Mouse (Mus musculus) Muller cell, postnatal 12 days (primary cell): ENCODE data around the gene 4931406C07Rik.

Source experiments
- DNase-seq: peaks from one replicate; pipeline ENCODE4 v3.0.0-alpha.2; 2015; ENCODE audit errors: inconsistent ontology term

4931406C07Rik gene

DNA sequence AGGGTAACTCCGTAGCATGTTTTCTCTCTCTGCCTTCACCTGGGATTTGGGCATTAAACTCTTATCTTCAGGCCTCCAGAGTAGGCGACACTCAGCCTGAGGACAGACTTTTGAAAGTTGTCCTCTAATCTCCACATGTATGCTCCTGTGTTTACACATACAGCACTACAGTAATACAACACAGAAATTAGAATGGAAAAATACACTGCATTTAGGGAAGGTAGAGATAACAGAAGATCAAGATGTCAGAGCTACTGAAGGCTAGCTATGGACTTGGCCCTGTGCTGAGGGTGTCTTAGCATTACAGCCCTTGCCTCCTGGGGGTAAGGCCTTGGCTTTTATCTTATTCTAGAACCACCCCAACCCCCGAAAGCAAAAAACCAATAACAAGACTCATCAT is 17.8 kb downstream of the 4931406C07Rik start:
- no peak for DNase-seq

DNA sequence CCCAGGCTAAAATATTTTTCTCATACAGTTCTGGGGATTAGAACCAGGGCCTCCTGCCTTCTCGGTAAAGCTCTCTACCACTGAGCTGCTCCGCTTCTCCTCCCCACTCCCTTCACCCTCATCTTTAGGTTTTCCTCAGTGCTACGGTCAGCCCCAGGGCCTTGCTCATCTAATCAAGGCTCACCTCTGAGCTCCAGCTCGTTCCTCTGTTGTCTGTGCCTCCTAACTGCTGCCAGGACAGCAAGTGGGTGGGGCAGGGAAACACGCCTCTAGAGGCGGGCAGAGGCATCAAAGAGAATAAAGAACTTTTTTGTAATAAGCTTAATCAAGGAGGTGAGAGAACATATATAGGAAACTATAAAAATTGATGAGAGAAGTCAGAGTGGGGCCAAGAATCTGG is 18.4 kb downstream of the 4931406C07Rik start:
- DNase-seq: no peak

DNA sequence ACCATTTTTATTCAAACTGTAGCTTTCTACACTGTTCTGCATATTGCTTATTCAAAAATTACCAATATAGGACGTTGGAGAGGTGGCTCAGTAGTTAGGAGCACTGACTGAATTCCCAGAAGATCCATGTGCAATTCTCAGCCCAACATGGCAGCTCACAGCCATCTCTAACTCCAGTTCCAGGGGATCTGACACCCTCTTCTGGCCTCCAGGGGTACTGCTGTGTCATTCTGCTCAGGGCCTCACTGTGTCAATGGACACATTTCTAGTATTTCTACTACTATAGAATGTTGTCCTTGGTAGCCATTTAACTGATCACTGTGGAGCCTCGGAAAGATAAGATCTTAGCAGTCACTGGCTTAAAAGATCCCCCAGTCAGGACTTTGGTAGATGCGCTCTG is 20.8 kb downstream of the 4931406C07Rik start:
- no peak for DNase-seq

DNA sequence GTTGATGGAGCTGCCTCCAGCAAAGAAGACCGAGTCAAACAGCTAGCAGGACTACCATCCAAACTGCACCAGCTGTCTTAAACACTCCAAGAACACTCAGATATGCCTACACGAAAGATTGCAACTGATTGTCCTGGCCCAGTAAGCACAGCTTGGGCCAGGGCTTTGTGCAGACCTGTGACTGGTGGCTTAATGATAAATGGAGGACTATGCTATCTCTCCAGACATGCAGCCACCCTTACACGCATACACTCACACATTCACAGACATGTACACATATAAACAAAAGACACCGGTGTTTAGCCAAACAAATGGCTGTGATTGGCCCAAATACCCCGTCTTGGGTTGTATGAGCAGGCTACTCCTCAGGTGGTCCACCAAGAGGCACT is 25.8 kb downstream of the 4931406C07Rik start:
- DNase-seq: no peak

DNA sequence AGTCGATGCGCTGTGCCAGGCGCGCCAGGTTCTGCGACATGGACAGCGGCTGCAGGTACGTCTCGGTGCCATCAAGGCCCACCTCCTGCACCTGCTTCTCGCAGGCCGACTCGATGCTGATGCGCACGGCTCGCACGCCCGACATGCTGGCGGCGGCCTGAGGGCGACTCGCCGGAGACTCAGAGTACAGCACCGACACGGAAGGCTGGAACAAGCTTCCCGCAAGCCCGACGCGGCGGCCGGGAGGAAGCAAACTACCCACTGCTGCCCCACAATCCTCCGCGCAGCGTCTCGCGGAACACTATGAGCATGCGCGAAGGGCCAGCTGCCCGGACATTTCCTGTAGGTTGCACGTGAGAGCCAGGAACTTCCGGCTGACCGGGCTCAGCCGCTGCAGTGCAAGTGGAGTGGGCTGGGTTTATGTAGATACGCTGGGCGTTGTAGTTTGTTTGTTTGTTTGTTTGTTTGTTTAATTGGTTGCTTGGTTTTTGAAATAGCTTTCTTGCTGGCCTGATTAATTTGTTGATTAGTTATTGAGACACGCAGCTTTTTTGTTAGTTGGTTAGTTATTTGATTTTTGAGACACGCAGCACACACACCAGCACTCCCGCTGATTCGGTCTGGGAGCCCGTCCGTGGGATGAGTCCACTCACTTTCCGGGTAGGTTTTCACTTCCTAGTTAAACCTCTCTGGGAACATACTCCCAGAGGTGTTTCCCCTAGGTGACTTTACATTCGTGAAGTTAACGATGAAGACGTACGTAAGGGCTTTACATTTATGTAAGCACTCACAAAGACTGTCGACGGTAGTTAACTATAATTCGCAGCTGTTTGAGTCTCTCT is 26.4 kb downstream of the 4931406C07Rik start, which contains the start of gene Med17:
Gene Med17 (minus strand): TSS at position 283 of the 842 bp plus-strand sequence.
- peak; percentile 93 for DNase-seq

DNA sequence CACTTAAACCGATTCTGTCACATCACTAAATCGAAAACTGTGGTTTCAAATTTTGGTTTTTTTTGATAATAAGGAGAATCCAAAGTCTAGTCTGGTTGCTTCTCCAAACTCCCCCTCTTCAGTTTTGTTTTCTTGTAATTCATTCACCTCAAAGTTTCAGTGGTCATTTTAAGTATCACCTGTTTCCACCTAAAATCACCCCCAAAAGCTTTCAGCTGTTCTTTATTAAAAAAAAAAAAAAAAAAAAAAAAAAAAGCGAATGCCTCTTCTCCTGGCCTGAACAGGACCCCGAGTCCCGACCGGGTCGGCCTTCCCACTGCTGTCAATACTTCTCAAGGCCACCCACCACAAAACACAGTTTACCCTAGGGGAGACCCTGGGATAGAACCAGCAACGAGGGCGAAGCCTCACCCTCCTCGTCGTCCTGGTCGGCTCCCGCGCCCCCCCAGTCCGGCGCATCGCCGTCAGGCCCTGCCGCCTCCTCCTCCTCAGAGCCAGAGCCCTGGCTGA is 27.1 kb downstream of the 4931406C07Rik start:
- DNase-seq: no peak

DNA sequence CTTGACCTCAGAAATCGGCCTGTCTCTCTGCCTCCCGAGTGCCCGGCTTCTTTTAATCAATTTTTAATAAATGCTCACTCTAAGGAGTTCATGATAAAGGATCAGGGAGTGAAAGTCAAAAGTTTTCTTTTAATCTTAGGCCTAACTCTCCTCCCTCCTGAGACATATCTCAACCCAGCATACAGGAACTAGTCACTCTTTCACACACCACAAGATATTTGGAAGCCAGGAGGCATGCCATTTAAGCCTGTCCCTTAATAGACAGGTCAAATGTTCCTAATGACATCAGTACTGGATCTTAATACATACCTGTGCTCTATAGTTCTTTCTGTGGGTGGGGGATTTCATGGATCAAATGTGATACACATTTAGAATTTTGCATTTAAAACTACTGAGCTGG is 27.9 kb downstream of the 4931406C07Rik start:
- no peak for DNase-seq

DNA sequence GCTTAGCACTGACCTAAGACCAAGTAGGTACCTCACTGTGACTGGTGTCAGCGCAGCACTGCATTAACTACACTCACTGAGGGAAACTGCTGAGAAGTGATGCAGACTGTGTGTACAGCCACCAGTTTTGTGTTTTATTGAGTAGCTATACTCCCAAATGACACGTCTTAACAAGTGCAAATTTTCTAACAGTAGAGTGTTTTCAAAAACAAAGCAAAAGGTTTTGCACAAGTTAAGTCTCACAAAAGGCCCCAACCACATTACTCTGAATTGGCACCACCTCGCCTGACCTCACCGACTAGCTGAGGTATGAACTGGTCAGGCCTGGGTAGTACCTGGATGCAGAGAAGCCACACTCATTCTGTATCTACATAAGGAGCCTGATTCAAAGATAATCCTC is 29.4 kb downstream of the 4931406C07Rik start:
- DNase-seq: no peak

DNA sequence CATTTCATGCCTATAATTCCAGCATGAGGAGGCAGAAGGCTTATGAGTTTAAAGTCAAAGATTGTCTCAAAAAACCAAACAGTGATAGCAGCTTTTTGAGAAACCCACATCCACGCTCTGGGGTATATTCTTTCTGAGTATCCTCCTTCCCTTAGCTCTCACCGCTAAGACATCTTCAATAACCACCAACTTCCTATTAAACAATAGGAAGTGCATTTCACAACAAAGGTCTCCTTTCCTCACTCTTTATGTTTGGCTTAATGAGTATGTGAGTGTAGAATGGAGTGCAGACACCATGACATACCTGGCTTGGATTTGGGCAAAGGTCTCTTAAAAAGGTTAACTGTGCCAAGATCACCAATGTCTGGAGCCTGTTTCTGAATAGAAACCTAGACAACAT is 32.3 kb downstream of the 4931406C07Rik start:
- no peak for DNase-seq

DNA sequence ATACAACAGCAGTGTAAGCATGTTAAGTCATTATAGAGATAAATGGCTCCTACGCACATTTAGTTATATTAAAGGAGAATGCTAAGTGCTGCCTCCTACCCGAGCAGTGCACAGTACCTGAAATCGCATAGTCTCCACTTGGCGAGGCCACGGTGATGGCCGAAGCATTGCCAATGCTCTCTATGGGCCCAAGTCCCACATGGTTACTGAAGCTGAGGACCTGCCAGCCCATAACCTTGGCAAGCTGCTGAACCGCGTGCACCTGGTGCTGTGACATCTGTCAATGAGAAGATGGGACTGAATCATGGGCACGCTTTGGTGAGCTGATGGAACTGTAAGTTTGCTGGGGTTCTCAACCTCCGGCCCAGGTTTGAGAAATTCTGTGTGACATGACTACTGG is 42.8 kb downstream of the 4931406C07Rik start:
- no peak for DNase-seq

DNA sequence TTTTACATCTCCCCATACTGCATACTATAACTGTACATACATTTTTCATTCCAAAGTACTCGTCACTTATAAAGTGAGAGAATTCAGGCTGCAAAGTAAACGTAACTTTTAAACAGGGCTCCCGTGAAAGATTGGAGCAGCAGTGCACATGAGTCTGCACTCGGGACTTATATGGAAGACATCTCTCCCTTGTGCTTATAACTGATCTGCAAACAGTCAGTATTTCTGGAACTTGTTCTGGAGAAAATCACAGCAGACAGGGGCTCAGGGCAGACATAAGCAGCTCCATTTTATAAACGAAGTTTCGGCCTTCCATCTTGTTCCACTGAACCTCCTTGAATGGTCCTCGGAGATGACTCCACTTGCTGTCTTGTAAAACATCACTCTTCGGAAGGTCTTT is 44.3 kb downstream of the 4931406C07Rik start:
- no peak for DNase-seq

DNA sequence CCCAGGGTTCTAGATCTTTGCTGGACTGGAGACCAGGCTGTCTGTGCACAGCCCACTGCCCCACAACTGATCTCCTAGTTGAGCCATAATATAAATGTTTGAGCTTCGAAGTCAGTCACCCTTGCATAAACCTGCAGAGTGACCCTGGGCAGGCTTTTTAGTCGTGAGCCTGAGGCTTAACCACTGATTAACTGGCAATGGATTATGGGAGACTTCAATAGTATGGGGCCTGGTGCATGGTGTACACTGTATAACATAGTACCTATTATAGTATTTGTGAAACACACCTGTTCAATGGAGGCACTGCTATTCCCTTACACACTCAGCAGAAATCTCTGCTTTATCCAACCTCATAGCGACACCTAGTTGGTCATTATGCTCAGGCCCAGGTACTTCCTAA is 50.0 kb downstream of the 4931406C07Rik start:
- no peak for DNase-seq

DNA sequence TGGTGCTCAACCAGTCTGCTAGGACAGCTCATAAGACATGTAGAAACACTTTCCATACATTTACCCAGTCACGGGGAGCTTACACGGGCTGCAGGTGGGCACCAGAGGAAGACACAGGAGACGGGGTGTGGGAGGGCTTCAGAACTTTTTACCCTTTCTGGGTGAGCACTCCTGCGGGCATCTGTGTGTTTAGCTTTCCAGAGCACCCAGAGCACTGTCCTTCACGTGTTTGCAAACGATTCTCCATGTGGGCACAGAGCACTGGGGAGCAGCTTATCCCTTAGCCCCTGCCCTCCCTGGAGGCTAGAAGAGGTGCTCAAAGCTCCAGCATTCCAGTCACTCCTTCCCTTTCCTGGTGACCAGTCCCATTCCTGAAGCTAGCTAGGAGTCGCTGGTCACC is 51.7 kb downstream of the 4931406C07Rik start:
- no peak for DNase-seq

DNA sequence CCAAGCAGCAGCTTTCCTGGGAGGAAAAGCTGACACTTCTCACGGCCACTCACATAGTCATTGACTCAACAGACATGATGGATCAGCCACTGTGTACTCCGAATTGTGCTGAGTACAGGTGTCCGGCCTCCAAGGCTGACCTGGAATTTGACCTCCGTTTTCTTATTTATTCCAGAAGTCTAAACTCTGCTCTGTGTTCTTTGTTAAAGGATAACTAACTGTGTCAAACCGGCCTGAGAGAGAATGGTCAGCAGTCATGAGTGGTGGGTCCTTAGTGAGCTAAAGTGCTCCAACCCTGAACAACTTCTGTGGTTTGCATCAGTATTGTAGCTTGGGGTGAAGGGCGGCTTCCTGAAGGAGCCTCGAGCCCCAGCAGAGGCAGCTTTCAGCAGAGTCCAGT is 54.1 kb downstream of the 4931406C07Rik start:
- DNase-seq: no peak

DNA sequence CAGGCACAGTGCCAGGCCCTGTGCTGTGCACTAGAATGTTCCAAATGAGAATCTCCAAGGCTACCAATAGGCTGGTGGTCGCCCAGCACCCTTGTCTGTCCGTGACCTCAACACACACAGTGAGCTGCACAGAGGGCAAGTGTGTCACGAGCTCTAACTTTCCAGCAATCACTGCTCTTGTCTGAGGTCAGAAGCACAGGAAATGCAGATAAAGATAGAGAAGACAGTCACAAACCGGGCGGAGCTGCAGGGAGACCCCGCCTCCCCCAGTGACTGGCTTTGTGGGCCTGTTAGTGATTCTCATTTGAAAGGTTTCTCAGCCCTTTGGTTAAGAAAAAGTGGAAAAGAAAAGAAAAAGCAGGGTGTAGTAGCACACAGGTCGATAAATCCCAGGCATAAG is 55.9 kb downstream of the 4931406C07Rik start:
- no peak for DNase-seq

DNA sequence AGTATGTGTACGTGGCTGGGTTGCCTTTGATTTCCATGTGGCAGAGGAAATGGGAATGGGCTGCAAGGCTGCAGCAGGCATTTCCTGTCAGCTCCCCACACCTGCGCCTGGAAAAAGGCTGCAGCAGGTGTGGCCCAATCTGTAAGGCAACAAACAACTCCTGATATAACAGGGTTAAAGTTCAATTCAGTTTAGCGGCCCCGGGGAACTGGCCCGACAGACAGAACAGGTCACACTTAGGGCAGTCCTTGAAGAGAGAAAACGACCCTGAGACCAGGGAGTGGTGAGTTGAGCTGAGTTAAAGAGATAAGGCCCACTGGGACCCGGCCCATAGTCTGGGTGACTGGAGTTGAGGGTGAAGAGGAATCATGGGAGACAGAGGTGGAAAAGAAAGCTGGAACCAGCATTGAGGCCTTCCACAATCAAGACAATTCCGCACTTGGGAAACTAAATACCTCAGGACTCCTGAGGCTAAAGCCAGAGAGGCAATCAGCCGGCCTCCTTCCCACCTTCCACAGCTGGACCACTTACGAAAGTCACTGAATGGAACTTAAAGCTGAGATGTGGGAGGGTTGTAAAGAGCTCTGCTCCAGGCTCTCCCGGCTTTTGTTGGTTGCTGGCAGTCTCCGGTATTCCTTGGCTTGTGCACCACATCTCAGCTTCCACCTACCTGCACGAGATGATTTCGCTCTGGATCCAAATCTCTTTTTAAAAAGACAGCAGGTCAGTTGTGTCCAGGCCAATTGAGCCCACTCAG is 60.8 kb downstream of the 4931406C07Rik start:
- no peak for DNase-seq

DNA sequence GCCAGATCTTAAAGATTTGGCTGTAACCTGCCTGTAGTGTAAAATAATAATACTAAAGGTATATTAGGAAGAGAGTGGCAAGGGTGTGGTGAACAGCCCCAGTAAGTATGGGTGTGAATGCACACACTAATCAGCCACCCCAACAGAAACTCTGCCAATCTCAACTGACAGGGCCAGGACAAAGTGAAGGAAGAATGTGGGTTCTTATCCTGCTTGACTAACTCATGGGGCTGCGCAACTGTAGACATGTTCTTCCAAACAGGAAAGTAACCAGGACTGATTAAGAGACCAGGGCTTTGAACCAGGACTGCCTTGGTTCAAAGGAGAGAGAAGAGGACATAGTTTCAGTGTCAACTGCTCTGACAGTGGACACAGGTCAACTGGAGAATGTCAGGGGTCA is 64.1 kb downstream of the 4931406C07Rik start:
- no peak for DNase-seq

DNA sequence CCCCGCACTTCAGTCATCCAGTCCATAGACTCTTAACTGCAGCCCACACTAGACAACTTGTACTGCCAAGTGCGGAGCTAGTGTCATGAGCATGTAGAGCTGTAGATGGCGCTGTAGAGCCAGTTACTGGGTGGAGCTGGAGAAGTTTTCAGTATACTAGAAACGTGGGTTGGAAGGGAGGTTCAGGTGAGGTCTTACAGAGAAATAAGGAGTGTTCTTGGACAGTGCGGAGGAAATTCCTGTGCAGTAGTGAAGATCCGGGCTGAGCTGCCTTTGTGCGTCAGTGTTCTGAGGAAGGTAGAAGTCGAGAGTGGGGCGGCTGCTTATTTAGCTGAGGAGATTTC is 64.7 kb downstream of the 4931406C07Rik start:
- no peak for DNase-seq

DNA sequence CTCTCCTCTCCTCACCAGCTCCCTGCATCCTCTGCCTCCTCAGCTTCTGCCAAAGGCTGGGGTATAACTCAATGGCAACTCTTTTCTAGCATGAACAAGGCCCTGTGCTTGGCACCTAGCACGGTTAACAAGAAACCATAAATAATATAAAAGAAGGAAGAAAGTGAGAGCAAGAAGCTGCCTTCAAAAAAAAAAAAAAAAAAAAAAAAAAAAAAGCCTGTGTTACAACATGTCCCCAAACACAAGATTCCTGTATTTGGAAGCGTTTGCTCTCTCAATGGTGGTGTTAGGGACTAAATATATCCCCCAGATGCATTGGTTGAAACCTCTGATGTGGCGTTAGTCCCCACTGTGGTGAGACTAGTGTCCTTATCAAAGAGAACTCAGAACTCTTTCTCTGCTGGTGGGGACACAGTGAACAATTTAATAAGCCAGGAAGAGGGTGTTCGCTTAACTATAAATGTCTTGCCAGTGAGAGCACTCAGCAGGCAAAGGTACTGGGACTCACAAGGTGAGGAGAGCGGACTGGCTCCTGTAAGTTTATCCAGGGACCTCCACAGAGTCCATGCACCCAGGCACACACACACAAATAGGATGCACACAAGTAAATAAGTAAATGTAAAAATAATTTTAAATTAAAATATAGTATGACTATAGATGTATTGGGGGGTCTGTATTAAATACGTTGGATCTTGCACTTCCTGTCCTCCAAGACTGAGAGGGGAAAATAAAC is 65.2 kb downstream of the 4931406C07Rik start:
- no peak for DNase-seq

DNA sequence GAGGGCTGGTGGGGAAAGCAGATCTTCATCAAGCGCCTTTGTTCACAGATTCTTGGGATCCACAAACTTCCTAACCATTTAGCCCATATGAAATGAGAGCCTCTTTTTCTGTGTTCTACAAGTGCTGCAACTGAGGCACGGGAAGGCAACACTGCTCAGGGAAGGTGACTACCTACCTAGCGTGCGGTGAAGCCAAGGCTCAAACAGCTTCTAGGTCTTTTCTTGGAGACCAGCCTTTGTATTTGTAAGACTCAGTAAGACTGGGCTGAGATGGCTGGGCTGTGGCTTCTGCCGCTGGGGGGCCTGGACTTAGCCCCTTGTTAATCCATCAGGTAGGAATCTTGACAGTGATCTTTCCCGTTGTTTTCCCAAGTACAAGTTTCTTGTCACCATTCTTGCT is 66.2 kb downstream of the 4931406C07Rik start:
- no peak for DNase-seq

DNA sequence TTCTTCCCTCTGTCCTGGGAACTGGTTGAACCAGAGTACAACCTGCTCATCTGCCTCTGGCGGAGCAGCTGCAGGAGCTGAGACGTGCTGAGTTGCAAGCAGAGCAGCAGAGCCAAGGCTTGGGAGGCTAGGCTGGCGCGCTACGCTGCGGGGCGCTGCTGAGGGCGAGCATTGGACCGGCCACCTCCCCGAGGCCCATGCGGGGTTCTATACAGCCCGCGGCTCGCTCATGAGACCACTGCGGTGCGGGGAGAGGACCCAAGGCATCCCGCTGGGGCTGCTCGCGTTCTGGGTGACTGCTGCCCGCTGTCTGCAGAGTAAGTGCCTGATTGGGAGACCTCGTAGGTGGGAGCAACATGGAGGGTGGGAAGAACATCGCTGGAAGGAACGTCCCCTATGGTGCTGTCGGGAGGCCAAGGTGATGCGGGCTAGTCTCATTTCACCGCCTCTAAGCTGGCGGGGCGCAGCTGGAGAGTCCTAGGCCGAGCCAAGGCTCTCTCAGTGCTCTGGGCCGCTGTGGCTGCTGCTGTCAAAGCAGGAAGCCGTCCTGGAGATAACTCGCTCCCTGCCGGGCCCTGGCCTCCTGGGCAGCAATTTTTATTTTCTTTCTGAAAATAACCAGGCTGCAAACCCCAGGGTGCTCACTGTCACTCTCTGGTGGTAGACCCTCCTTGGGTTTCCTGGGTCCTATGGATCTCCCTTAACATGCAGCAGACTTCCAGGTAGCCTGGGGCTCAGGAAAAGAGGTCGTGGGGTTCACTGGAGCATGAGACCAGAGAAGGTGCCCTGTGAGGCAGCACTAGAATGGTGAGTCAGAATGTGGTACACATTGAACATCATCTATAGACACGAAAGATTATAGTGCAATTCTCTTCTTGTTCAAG is 67.0 kb downstream of the 4931406C07Rik start, which contains the start of gene Vstm5:
Gene Vstm5 (plus strand): TSS at position 4 of the 884 bp plus-strand sequence.
- DNase-seq: peak; percentile 14
